Mouse (Mus musculus) liver (tissue): ENCODE results near the gene Tmc6.
A peak's percentile ranks its signal among the peaks of the same experiment; 100 is the strongest.
"Not testable (repeated sequence)": the region's sequence is repeated elsewhere in the genome, so short reads cannot be mapped to it uniquely, and the experiment has no call there.

Experiments used
- DNase-seq: peaks from one replicate; pipeline ENCODE4 v3.0.0-alpha.2; 2020; ENCODE audit warnings: mixed read lengths

Tmc6 gene

DNA sequence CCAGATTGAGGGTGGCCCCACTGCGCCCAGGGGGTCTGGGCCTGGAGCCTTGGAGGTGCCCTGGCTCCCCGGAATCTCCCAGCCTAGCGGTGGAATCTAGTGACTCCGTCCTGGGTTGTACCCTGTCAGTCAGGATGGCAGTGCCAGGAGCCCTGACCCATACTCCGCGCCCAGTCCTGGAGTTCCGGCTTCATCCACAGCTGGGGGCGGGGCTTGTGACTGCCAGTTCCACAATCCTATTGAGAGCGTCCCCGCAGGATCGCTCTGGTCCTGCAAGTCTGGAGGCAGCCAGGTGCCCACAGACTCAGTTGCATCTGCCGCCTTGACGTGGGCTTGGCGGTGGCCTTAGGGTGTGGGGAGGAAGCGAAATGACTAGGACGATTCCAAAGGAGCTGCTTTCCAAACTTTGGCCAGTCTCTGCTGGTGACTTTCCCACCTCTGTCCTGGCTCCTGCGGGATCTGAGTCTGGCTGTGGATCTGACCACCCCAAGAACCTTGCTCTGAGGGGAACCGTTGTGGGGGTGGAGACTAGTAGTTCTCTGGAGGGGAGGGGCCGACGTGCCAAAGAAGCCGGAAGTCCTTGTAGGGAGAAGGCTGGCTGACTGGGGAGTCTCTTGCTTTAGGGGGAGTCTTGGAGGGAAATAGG lies 28.5 kb upstream of the Tmc6 start:
- peak; percentile 91 for DNase-seq

DNA sequence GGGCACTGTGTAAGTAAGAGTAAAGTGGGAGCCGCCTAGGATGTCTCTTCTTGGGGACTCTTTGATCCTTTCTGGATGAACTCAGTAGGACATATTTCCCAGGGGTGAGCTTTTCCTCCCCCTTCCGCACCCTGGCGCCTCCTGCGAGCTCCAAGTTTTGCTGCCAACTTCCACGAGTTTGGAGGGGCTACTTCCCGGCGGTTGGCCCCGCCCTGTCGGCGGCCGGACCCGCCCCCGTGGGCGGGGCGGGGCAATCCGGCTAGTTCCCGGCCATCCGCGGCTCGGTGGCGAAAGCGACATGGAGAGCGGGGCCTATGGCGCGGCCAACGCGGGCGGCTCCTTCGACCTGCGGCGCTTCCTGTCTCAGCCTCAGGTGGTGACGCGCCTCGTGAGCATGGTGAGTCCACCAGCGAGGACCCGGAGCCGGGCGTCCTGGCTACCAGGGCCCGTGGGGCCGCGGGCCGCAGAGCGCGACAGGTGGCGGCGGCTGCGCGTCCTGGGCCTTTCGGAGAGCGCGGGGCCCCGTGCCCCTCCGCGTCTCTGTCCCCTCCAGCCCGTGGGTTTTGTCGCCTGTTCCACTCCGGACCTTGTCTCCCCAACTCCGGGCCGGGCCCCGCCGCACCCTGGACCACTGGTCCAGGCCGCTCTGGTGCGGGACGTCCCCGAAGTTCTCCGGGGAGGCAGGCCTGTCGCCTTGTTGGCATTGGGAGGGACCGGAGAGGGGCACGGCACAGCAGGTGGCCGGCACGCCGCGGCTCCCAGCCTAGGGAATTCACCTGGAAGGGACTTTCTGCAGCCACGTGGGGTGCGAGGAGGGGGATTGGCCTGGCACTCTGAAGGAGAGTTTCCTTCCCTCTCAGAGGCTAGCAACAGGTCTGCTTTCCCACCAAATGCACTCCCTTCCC lies 27.7 kb upstream of the Tmc6 start, which contains the start of the genes Gm20708 and Syngr2:
Gene Gm20708 (plus strand): TSS at position 262 of the 905 bp plus-strand sequence.
Gene Syngr2 (plus strand): TSS at position 262 of the 905 bp plus-strand sequence.
- peak; percentile 90 for DNase-seq

DNA sequence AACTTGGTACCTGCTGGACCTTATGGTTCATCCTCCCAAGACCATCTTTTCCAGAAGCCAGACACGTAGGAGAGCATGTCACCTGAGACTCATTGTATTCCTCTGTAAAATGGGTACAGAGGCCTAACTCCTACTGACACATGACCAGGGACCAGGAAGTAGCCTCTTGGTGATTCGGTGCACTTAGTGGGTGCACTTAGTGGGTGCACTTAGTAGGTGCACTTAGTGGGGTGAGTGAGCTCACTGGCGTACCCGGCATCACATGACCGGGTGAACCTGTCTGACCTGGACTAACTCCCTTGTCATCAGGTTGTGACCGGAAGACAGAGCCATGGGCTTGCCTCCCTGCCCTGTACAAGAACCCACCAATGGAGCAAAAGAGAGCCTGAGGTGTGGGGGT lies 24.8 kb upstream of the Tmc6 start:
- DNase-seq = no peak

DNA sequence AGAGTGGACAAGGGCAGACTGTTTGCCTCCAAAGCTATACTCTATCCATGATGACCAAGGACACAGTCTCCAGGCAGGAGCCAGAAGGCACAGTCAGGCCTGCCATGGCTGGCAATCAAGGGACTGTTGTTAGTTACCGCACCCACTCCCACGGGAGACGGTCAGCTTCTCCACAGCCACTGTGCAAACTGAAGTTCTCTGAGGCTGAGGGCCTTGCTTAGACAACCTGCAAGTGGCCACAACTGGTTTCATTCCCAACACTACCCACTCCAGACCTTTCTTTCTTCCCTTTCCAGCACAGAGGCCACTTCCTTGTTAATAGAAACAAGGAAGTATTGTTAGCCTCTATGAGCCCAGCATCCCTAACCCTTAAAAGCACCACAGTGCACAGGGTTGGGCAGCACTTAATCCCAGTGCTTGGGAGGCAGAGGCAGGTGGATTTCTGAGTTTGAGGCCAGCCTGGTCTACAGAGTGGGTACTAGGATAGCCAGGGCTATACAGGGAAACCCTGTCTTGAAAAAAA lies 21.2 kb upstream of the Tmc6 start:
- no peak for DNase-seq

DNA sequence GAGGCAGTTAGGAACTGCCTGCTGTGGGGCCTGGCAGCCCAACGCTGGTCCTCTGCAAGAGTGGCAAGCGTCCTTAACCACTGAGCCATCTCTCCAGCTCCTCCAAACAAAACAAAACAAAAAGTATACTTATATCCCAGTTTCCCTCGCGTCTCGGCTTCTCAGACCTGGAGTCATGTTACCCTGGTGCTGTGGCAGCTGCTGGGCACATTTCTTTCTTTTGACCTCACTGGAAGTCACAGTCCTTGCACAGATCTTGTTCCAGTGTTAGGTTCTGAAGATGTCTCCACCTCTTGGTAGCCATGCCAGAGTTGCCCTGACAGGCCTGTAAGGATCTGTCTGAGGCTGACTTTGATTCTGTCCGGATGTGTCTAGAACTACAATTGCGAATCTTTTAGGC lies 19.7 kb upstream of the Tmc6 start:
- no peak for DNase-seq

DNA sequence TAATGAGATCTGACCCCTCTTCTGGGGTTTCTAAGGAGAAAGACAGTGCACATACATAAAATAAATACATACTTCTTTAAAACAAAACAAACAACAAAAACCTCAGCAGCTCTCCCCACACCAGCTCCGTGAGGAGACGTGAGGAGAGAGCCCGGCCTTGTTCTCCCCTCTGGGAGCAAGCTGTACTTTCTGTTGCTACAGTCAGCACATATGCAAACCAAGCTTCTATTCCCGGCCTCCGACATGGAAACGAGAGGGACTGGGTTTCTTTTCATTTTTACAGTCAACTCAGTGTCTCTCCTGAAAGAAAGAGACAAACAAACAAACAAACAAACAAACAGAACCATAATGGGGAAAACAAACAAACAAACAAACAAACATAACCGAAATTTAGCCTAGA lies 18.0 kb upstream of the Tmc6 start:
- DNase-seq = no peak

DNA sequence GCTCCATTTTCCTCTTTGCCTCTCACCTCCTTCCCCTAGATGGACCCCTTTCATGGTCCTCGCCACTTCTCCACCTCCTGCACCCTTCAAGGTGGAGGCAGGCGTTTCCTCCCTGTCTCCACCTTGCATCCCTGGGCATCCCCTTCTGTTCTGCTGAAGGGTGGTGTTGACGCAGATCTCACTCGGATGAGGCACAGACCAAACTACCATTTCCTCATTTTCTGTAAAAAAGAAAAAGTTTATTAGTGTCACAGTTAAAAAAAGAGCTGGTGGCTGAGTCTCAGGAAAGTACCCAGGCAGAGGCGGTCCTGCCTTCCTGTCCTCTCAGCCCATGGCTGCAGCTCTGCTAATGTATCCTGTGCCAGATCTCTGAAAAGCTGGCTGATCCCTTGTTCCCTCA lies 17.2 kb upstream of the Tmc6 start:
- DNase-seq = peak; percentile 36

DNA sequence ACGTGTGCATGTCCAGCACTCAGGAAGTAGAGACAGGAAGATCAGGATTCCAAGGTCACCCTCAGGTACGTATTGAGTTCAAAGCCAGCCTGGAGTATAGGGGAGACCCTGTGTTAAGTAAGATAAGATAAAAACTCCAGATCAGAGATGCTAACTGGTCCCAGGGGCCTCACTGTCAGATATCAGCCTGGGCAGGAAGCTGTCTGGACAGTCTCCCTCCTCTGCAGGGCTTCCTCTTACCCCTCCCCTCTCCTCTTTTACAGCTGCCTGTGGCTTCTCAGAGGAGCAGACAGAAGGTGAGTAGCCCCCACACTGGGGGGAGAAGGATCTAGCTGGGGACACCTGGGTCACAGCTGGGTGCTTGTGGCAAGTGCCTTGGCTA lies 16.2 kb upstream of the Tmc6 start:
- peak; percentile 72 for DNase-seq

DNA sequence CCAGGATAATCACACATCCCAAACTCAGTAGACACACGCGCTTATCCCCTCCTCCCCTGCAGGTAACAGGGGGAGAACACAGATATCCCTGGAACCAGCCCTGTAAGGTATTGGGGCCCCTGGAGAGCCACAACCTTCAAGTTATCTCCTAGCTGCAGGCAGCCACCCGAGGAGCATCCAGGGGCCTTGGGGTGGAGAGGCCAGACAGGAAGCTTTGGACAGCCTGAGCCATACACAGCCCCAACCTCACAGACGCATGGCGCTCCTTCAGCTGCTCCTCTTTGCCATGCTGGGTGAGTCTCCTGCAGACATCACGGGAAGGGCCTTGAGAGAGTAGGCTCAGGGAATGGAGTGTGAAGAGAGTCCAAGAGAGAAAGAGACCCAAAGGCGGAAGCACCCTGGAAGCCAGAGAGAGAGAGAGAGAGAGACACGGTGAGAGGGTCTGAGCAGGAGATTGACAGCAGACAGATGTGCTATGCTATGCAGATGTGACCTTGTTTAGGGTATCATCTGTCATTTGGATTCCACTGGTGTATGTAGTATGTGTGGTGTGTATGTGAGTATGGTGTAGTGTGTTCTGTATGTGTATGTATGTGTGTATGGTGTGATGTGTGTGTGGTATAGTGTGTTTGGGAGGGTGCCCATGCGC lies 15.6 kb upstream of the Tmc6 start, which contains the start of gene 6030468B19Rik:
Gene 6030468B19Rik (plus strand): TSS at position 150 of the 649 bp plus-strand sequence.
- DNase-seq = peak; percentile 93

DNA sequence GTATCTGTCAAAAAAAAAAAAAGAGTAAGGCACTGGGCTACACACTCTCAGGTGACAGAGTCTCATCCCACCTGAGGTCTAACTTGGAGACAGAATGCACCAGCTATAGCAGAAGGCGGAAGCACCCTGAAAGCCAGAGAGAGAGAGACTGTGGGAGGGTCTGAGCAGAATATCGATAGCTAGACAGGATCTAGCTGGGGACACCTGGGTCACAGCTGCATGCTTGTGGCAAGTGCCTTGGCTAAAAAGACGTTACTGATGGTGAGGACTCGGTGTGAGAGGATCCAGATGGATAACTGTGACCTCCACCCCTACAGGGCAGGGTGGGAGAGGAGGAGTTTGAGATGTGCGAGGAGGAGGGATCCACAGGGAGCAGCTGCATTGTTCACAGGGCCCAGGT lies 15.0 kb upstream of the Tmc6 start:
- peak; percentile 39 for DNase-seq

DNA sequence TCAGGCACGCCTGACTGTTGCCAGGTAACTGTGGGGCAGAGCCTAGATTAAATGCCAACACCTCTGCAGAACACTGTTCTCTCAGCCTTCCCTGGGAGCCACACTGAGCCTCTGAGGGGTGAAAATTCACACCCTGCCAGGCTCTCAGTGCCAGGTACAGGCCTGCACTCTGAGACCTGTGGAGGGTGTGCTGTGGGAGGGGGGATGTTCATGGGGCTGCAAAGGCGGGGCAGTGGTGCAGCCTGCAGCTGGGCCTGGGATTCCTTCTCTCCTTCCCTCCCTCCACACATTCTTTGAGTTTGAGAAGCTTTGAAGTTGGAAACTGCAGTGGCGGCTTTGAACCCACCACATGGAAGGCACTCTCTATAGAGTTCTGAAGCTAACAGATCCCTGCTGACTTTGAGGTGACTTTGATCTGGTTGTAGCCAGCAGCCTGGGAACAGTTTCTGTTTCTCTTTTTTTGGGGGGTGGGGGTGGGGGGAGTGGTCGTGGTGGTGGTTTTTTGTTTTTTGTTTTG lies 12.1 kb upstream of the Tmc6 start:
- no peak for DNase-seq

DNA sequence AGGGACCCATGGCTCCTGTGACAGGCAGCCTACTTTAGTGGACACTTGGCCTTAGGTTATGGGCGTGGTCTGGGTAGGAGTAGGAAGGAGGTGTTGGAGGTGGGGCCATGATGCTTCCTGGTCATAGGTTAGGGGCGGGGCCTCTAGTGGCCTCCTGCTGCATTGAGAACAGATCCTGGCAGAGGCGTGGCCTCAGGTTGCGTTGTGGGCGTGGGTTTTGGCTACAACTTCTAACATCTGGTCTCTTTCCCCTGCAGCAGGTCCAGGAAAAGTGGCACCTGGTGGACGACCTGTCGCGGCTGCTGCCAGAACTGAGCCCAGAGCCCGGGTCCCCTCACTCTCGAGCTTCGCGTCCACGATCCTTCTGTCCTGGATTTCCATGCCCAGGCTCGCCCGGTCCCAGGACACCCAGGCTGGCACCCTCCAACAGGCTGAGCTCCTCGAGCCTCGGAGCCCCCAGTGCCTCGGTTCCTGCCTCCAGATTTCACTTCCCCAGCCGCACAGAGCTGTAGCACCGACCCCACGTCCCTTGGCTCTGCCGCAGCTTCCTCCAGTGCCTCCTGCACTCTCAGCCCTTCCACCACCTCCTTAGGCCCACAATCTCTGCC lies 10.4 kb upstream of the Tmc6 start:
- DNase-seq = peak; percentile 96

DNA sequence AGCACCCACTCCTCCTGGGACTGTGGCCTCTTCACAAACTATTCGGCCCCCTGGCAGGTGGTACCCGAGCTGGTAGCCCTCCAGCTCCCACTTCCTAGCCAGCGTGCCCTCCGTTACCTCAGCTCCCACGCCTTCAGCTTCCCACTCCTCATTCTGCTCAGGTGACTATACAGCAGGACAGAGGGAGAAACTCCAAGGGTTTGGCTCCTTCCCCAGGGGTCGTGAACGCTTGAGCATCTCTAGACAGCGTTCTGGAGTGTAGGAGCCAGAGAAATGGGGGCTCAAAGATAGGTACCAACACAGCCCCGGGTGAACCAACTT lies 9.4 kb upstream of the Tmc6 start:
- no peak for DNase-seq

DNA sequence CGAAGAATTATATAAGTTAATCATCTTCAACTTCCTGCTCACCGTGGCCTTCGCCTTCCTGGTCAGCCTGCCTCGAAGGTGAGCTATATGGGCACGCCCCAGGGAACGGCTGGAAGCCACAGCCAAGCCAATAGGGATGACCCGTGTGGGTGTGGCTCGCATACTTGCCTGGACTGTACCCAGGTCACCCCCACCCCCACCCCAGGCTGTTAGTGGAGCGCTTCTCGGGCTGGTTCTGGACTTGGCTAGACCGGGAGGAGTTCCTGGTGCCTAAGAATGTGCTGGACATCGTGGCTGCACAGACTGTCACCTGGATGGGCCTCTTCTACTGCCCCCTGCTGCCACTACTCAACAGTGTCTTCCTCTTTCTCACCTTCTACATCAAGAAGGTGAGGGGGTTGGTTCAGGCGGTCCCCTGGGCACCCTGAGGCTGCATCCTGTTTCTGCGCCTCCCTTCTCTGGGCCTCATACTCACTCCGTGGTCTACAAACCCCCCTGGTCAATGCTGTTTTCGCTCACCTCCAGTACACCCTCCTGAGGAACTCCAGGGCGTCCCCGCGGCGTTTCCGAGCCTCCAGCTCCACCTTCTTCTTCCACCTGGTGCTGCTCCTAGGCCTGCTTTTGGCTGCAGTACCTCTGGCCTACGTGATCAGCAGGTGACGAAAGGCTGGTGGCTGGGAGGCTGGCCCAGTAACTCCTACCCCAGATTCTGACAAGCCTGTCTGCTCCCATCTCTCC lies 8.9 kb upstream of the Tmc6 start:
- DNase-seq = peak; percentile 80

DNA sequence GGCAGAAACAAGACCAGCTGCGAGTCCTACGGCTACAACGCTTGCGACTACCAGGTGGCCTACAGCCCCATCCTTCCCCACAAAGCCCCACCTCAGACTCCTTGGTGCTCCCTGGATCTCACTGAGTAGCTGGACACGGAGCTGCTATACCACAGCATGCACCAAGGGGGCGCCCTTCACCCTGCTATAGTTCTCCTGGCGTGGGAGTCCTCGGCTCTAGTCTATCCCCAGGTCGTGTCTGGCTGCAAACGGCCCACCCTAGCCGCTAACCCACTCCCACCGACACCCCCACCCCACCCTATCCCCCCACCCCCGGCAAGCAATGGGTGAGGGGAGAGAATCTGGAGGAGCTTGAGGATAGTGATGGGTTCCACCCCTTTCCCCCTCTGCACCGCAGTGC lies 8.3 kb upstream of the Tmc6 start:
- peak; percentile 86 for DNase-seq

DNA sequence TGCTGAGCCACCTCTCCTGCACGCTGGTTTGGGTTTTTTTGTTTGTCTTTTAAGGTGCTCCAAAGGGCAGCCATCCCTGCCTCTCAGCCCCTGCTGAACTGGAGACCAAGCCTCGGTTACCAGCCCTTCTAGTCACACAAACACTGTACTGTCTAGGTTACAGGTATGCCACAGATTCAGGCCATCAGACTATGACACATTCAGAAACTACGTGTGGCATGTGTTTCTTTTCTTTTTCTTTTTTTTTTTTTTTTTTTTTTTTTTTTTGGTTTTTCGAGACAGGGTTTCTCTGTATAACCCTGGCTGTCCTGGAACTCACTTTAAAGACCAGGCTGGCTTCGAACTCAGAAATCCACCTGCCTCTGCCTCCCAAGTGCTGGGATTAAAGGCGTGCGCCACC lies 6.5 kb upstream of the Tmc6 start:
- not testable (repeated sequence) for DNase-seq

DNA sequence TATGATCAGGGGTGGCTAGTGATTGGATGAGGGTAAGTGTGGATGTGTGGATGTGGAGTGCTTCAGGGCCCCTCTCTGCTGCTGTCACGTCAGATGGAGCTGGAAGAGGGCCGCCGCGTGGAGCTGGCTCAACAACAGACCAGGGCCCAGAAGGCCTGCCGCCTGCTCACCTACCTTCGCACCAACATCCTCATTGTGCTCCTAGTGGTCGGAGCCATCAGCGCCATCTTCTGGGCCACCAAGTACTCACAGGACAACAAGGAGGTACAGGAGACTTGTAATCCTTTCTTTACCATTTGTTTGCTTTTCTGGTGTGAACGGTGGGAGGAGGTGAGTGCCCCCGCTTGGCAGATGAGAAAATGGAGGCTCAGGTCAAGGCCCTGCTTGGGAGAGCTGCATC lies 4.3 kb upstream of the Tmc6 start:
- DNase-seq = peak; percentile 79

DNA sequence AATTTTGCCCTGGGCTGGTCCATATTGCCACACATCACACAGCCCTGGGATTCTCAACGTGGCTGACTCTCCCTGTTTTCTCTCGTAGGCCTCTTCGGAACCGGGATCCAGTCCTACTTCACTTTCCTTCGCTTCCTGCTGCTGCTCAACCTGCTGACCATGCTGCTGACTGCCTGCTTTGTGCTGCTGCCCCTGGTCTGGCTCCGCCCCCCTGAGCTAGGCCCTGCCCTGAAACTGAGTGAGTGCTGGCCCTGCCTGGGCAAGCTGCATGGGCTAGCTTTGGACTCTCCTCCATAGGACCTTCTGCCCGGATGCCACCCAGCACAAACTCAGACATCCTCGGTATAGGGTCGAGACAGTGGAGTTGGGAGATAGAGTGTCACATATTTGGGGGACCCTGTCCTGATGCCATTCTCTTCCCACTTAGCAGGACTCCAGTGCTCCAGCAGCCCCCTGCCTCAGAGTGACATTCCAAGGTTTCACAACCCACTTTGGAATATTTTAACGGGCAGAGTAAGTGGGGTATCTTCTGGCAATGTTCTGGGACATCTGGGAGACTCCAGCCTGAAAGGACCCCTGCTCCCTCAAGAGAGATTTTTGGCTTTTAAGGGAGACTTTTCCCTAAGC lies 1.8 kb upstream of the Tmc6 start:
- peak; percentile 91 for DNase-seq

DNA sequence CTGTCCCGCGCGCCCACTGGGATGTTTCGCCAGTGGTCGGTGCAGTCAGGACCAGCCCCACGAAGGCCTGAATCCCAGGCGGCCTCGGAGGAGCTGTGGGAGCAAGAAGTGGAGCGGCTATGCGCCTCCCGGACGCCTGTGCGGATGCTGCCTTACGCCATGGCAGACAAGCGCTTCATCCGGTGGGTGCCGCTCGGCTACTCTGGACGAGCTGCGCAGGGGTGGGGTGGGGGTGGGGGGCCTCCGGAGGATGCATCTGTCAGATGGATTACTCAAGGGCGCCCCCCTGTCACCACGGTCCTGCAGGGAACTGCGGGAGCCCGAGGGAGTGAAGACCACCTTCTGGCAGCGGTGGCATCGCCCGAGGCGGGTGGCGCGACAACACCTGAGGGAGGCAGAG lies 1.1 kb upstream of the Tmc6 start:
- peak; percentile 90 for DNase-seq

DNA sequence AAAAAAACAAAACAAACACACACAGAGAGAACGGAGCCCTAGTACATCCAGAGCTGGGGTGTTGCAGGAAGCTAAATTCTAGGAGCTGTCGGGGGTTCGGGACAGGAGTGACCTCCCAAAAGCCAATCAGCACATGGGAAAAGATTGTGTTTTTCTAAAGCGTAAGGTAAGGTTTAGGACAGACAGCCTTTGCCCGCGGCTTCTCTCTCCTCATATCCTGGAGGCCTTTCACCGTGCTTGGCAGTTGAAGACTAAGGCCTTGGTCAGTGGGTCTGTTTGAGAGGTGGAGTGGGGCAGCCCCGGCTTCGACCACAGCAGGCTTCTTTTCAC lies 672 bp upstream of the Tmc6 start:
- DNase-seq = no peak

DNA sequence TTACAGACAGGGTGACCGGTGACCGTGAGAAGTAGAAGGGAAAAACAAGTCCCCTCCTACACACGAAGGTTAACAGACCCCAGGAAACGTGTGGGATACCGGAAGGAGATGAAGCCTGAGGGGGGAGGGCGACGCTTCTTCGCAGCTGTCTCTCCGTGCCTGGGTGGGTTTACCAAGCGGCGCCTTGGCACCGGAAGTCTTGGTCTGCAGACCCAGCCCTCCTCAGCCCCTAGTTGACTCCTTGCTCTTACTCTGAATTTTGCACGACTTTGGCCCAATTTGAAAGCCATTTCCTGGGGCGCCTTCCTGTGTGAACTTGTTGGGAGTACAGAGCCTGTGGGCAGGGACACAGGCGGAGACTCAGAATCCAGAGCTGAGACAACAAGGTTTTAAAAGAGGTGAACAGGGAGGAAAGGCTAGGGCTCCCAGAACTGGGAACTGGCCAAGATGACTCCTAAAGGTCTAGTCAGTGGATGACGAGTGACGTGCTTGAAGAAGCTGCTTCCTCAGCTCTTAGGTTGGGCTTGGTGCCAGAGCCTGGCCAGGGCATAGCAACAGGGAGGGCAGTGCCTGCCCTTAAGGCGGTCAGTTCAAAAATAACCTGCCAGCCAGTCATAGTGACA lies 688 bp downstream of the Tmc6 start:
- DNase-seq = peak; percentile 66
